Mouse (Mus musculus): ENCODE measurements at regions not wholly inside any gene's neighbourhood (a gene's known extent, or its start where the extent isn't known, plus 50 kb on each side); places are given as distances from the start of the nearest gene placed in this dataset.

DNA sequence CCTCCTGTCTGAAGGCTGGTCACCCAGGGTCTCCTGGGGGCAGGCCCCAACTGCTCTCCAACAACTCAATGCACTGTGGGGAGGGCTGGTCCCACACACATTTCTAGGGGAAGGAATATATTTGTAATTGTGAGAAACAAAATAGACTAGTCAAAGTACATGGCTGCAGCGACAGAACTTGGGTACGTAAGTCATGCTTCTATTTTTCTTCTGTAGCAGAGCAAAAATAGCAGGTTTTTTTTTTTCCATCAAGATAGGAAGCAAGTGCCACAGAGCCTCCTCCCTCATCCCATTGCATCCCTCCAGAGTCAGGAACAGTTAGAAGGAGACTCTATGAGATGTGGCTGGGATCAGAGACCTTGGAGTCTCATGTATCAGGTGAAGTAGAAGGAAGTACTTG, 124.9 kb upstream of the Tnr start:
- peak in 1 of 2 experiments; percentile 12 for DNase-seq (ENCODE audit: low spot score in 2 of 2)
- intact Hi-C loops (cut with DNase I): loop anchor here (5.0 to 10.0 kb wide), 5 partner anchors 266 to 786 kb away; no protein-coding TSS in a partner anchor

DNA sequence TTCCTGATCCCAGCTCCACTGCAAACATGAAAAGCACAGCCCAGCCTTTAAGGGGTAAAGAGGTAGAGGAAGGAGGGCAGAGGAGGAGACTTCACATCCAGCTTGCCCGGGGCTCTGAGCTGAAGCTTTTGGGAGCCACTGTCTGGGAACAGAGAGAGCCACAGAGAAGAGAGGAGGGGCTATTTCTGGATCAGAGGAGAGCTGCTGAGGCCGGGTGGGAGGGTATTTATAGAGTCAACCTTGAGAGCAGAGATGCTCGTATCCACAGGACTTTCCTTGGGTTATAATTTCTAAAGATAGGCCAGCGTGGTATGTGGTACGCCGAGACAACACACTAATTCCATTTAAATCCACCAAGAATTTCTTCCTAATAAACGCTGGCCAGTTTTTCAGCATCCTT, 117.3 kb upstream of the Tnr start:
- intact Hi-C loops (cut with DNase I): no loop called here
- no peak for DNase-seq (ENCODE audit: low spot score in 2 of 2)

DNA sequence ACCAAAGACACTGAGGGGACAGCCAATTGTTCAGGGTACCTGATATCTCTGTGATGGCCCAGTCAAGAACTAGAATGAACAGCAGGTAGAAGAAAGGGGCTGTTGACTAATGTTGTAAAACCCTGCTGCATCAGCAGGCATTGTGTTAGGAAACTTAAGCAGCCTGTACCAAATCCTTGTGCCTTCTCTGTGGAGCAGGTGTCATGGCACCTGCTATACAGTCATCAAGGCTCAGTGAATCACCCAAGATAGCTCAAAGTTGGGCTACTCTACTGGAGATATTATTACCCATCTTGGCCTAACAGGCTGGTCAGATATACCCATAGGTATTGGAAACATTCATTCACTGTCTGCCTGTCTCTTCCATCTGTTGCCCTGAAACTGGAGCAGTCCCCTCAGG, 116.8 kb upstream of the Tnr start:
- intact Hi-C loops (cut with DNase I): no loop called here
- no peak for DNase-seq (ENCODE audit: low spot score in 2 of 2)

DNA sequence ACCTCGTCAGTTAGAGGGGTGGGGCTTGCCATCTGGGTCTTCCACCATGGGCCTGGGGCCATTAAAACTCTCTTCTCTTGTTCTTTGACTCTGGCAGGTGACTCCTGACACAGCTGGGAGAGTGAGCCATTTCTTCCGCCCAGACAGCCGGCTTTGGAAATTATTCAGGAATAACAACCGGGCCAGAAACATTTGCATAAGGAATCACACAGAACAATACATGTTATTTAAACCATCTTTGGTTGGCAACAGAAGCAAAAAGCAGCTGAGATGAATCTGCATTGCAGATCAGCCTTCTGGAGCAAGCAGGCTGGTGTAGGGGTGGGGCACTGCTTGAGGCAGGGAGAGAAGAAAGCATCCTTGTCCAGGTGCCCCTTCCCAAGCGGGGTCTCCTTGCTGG, 110.2 kb upstream of the Tnr start:
- intact Hi-C loops (cut with DNase I): no loop called here
- DNase-seq (ENCODE audit: low spot score in 2 of 2): peak; percentile 23 to 30

DNA sequence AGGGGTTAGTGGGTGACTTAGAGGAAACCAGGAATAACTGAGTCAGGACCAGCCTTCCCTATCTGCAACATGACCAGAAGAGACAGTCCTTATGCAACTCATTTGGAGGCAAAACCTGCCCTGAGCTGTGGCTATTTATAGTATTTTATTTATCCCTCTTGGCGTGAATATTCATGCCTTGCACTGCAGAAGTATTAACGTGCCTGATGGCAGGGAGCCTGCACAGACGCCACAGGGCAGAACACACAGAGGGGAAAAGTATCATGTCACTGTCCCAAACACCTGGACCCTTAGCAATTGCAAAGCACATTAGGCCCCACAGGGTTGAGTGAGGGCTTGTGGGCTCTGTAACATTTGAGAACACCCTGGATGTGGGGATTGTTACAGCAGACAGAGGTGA, 107.9 kb upstream of the Tnr start:
- DNase-seq (ENCODE audit: low spot score in 2 of 2): no peak
- intact Hi-C loops (cut with DNase I): no loop called here

DNA sequence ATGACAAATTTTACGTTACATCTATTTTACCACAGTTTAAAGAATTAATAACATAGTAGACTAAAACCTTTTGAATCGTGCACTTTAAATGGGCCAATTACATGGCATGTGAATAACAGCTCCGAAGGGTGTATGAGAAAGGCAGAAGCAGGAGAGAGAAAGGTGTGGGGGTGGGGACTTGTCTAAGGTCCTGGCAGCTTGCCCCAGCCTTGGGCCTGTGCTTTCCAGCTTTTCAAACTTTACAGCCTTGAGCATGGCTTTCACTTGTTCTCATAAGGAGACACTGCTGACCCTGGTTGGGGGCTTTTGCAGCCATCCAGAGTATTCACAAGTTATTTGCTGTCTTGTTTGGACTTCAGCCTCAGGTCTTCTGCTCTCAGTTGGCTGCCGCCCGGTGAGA, 106.4 kb upstream of the Tnr start:
- no peak for DNase-seq (ENCODE audit: low spot score in 2 of 2)
- intact Hi-C loops (cut with DNase I): no loop called here

DNA sequence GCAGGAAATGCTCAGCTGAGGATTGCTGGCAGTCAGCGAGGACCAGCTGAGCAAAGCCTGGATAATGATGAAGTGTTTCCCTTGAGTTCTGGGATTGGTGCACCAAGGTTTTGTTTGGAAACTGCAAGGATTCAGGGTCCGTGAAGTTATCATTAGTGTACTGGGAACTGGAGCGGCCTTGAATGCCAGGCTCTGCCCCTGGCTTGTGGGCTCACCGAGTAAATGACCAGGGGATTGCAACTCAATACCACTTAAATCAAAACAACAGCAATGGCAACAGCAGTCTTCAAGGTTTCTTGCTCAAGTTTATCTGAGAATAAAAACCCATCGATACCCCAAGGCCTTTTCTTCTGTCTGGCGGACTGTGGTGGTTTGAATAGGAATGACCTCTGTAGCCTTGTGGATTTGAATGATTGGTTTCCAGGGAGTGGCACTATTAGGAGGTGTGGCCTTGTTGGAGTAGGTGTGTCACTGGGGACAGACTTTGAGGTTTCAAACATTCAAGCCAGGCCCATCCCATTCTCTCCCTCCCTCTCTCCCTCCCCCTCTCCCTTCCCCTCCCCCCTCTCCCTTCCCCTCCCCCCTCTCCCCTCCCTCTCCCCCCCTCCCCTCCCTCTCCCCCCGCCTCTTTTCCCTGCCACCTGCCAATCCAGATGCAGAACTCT, 104.1 kb upstream of the Tnr start:
- no peak for DNase-seq (ENCODE audit: low spot score in 2 of 2)
- intact Hi-C loops (cut with DNase I): no loop called here

DNA sequence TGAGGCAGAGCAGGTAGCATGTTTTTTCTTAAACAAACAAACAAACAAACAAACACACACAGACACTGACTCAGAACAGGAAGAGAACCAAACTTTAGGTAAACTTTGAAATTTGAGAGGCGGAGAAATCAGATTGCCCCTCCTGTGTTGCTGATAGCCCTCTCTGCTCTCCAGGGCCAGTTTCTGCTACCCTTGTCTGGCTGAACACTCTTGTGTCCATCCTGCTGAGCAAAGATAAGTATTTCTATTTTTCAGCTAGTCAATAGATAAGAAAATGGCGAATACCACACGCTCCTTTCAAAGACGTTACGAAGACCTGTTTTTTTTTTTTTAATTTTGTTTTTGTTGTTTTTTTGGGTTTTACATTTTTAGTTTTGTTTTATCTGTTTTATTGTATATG, 103.4 kb upstream of the Tnr start:
- no peak for DNase-seq (ENCODE audit: low spot score in 2 of 2)
- intact Hi-C loops (cut with DNase I): no loop called here

DNA sequence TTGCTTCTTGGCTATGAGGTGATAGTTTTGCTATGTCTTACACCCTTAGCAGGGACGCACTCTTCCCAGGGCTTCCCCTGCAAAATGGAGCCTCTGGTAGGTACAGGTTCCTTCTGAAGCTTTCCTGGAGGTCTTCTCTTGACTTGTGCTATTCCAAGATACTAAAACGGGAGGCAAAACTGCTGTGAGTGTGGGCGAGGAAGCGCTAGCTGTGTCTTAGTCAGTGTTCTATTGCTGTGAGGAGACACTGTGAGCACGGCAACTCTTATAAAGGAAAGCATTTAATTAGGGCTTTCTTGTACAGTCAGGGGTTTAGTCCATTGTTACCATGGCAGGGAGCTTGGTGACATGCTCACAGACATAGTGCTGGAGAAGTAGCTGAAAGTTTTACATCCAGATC, 99.9 kb upstream of the Tnr start:
- intact Hi-C loops (cut with DNase I): no loop called here
- DNase-seq (ENCODE audit: low spot score in 2 of 2): peak; percentile 31 to 37

DNA sequence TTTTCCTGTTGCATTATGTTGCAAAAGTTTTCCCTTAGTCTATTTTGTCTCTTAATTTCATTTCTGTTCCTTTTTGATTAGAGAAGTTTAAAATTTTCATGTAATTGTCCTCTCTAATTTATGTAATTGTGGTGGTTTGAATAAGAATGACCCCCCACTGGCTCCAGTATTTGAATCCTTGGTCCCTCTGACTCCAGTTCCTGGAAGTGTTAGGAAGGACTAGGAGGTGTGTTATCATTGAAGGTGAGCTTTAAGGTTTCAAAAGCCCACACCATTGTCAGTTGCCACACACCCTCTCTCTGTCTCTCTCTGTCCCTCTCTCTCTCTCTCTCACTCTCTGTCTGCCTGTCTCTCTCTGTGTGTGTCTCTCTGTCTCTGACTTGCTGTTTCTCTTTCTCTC, 93.6 kb upstream of the Tnr start:
- no peak for DNase-seq (ENCODE audit: low spot score in 2 of 2)
- intact Hi-C loops (cut with DNase I): no loop called here

DNA sequence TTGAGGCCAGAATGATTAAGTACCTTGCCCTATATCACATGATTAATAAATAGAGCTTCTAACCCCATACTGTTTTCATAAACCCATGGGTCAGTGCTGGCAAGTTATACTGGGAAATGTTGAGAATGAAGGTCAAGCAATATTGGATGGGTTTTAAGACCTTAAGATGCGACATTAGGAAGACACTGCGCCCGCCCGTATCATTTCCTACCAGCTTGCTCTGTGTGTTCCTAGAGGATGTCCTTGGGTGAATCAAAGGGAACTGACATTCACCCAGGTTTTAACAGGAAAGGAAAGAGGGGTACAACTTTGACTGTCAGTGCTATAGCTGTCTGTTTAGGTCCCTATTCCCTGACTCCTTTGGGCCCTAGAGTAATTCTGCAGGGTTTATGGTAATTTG, 90.0 kb upstream of the Tnr start:
- DNase-seq (ENCODE audit: low spot score in 2 of 2): no peak

DNA sequence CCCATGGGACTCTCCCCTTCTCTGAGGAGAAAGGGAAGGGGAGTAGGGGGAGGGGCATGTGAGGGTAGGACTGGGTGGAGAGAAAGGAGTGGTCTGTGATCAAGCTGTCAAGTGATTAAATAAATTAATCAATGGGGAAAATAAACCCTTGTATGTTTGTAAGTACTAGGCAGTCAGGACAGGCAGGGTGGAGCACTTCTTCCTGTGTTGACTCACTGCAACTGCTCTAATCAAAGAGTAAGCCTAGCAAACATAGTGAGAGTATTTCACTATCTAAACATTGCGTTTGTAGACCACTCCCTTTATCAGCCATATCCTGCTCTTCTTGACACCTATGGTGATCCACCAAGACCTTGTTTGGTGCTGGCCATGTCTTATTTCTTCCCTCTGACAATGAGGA, 82.8 kb upstream of the Tnr start:
- no peak for DNase-seq (ENCODE audit: low spot score in 2 of 2)
- intact Hi-C loops (cut with DNase I): no loop called here

More for the DNA sequence above, 90.0 kb upstream of the Tnr start:
- intact Hi-C loops (cut with DNase I): no loop called here

DNA sequence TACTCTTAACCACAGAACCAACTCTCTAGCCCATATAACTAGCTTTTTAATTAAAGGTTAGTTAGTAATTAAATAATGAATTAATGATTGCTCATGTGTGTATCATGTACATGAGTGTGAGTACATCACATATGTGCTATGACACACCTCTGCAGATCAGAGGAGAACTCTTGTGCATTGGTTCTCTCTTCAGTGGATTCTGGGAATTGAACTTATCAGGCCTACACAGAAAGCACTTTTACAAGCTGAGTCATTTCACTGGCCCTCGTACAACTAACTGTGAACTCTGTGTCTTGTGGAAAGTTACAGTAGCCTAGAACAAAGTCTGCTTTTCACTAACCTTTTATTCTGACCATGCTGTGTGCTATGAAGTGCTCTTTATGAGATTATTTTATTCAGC, 79.5 kb upstream of the Tnr start:
- intact Hi-C loops (cut with DNase I): no loop called here

DNA sequence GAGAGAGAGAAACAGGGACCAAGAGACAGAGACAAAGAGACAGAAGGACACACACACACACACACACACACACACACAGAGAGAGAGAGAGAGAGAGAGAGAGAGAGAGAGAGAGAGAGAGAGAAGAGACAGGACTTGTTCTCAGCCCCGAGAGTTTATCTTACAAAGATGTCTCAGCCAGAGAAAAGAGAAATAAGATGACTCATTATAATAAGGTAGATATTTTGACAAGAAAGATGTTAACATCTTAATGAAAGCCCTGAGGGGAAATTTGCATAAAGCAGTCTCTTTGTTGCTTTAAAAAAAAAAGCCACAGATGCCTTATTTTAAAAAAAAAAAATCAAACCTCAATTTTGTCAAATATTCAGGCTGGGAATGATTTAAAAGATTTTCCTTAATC, 78.1 kb upstream of the Tnr start:
- intact Hi-C loops (cut with DNase I): no loop called here

More for the DNA sequence above, 79.5 kb upstream of the Tnr start:
- no peak for DNase-seq (ENCODE audit: low spot score in 2 of 2)

DNA sequence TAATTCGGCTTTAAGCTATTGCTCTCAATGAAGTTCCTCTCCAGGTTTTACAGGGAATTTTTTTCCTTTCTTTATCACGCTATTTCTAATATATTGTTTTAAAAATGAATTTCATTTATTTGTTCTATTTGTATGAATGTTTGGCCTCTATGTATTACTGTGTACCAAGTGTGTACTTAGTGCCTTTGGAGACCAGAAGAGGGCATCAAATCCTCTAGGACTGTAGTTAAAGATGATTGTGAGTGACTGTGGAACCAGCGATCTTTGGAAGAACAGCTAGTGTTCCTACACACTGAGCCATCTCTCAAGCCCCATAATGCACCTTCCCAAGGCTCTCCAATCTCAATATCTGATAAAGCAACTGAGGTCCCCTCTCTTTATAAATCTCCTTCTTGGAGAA, 72.1 kb upstream of the Tnr start:
- no peak for DNase-seq (ENCODE audit: low spot score in 2 of 2)
- intact Hi-C loops (cut with DNase I): no loop called here

More for the DNA sequence above, 78.1 kb upstream of the Tnr start:
- no peak for DNase-seq (ENCODE audit: low spot score in 2 of 2)

DNA sequence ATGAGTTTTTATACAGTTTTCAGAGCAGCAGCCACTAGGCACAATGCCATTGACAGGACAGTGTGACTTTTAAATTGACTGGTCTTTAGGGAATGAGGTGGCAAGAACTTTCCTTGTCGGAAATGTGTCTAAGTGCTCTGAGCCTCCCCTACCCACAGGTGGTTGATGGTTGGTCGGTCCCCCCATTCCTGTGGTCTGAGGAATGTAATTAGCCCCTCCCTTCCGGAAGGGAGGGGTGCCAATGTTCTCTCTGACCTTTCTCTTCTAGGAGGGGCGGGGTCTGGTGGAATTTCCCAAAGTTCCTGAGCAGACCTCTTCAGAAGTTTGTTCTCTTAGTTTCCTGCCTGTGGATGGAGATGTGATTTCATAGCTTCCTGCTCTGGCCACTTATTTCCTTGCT, 62.7 kb upstream of the Tnr start:
- no peak for DNase-seq (ENCODE audit: low spot score in 2 of 2)
- intact Hi-C loops (cut with DNase I): no loop called here

DNA sequence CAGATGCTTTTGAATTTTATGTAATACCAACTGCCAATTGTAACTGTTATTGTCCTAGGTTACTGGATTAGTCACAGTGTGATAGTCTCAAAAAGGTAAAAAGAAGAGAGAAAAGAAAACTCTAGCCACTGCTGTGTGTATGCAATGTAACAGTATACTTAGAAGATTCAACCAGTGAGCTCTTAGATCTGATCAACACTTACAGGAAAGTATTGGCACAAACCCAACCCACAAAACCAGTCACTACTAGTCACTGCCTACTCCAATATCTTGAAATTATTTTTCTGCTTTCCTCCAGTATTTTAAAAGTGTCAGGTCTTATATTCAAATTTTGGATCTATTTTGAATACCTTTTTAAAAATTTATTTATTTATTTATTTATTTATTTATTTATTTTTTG, 52.6 kb upstream of the Tnr start:
- DNase-seq (ENCODE audit: low spot score in 2 of 2): no peak
- intact Hi-C loops (cut with DNase I): no loop called here

All from left cerebral cortex, postnatal 36 days (tissue).